Mouse (Mus musculus): Measurements from ENCODE around the gene Pigt. TPM values are rescaled to one million over a fixed set of nuclear protein-coding genes. Genes with fewer than 3 reads are reported as not detected.

Pigt gene
- polyA plus RNA-seq, 1 experiment from 2014 or later = 109 TPM

DNA sequence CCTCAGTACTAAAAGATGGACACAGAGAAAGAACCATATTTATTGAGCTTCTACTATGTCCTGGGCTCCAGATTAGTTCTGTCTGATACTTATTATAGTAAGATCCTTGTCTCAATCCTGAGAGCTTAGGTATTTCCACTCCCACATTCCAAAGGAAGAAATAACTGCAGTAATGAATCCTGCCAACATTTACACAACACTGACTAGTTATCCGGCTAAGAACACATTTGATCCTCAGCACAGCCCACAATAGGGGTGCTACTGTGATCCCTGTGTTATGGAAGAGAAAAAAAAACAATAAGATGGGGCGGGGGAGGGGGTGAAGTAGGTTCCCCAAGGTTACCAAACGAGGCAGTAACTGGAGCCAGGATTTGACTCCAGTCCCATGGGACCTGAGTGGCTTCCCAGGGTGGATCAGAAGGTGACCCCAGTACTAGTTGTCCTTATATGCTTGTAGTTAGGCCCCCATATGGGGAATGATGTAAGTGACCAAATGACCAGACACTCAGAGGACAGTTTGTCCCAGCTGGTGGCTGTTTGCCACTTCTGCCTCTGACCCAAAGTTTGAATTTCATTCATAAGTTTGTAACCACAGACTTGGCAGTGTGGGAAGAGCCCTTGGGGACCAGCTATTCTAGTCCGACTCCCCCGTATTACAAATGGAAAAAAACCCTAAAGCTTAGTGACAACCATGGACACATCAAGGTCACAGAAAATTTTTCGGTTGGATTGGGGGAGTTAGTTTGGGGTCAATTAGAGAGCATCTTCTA lies 41.7 kb upstream of the Pigt start:
- H3K36me3 ChIP-seq (replicated peaks; ENCODE audit: control insufficient read depth, insufficient read depth) = no peaks in the 10 kb centered on the region
- H3K4me1 ChIP-seq (replicated peaks; ENCODE audit: control insufficient read depth, insufficient read depth, low read length) = 0 out of 2 replicates have a peak, but pooled peaks cover 6% of the 10 kb centered on the region
- H3K9ac ChIP-seq = no peak overlapping the region
- ATAC-seq (ENCODE audit: low FRiP score) (no peak), DNase-seq (ENCODE audit: low spot score) (no peak)
- no peak overlapping the region for H3K4me3 ChIP-seq (replicated peaks; ENCODE audit: low read length)
- no peaks in the 10 kb centered on the region for H3K9me3 ChIP-seq (ENCODE audit: control insufficient read depth, low read length)
- 84% methylated on average over 6 of the region's 6 CpGs for WGBS
- no peaks in the 10 kb centered on the region for H3K27me3 ChIP-seq (ENCODE audit: control insufficient read depth, insufficient read depth, low read length)
- H3K4me2 ChIP-seq (replicated peaks) = no peak overlapping the region
- no peak overlapping the region for H3K27ac ChIP-seq

DNA sequence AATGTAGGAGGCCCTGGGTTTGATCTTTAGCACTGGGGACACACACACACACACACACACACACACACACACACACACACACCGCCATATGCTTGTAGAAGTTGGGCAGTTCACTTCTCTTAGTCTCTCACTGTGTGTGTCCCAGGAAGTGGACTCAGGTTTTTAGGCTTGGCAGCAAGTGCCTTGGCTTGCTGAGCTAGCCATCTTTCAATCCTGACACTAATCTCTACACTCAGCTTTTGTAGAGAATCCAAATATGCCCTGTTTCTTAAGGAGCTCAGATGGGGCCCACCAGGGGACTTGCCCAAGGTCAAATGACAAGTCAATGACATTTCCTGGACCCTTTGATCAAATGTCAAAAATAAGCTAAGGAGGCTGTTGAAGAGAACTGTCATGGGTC lies 40.9 kb upstream of the Pigt start:
- no peak overlapping the region for H3K27ac ChIP-seq
- peak overlapping the region; percentile 23 for H3K4me2 ChIP-seq (replicated peaks)
- H3K9me3 ChIP-seq (ENCODE audit: control insufficient read depth, low read length) = no peaks in the 10 kb centered on the region
- H3K36me3 ChIP-seq (replicated peaks; ENCODE audit: control insufficient read depth, insufficient read depth) = no peaks in the 10 kb centered on the region
- H3K27me3 ChIP-seq (ENCODE audit: control insufficient read depth, insufficient read depth, low read length) = no peaks in the 10 kb centered on the region
- no peak overlapping the region for H3K9ac ChIP-seq
- DNase-seq (ENCODE audit: low spot score) = no peak
- ATAC-seq (ENCODE audit: low FRiP score) = no peak
- no peak overlapping the region for H3K4me3 ChIP-seq (replicated peaks; ENCODE audit: low read length)
- WGBS = 87% methylated on average over 1 of the region's 1 CpGs
- H3K4me1 ChIP-seq (replicated peaks; ENCODE audit: control insufficient read depth, insufficient read depth, low read length) = 0 out of 2 replicates have a peak, but pooled peaks cover 6% of the 10 kb centered on the region

DNA sequence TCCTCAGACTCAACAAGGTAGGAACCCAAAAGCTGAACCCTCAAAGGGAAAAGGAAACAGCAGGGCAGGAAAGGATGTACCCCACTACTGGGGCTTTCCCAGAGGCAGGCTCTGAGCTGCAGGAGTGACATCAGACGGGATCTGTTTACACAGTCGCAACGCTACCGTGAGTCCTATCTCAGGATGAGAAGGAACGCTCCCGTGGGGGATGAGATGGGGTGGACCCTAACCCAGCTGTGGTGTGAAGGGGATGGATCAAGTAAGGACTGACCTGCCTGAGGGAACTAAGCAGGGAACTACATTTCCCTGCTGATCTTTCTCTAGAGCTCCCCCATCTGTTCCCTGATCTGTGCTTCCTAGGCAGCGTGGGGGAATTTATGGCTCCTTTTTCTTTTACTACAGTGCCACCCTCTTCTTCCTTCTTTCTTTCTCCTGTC lies 40.4 kb upstream of the Pigt start, which contains the start of gene Sys1:
Gene Sys1, plus strand, starts transcription at position 101 of the 437 bp plus-strand sequence.
- Histone ChIP-seq H3K4me3 (replicated peaks; ENCODE audit: low read length) (no peak within 1 kb of the TSS), H3K36me3 (replicated peaks; ENCODE audit: control insufficient read depth, insufficient read depth) (no peaks in the 10 kb centered on the region), H3K4me2 (replicated peaks) (peak within 1 kb of the TSS; percentile 23), H3K27me3 (ENCODE audit: control insufficient read depth, insufficient read depth, low read length) (no peaks in the 10 kb centered on the region), H3K4me1 (replicated peaks; ENCODE audit: control insufficient read depth, insufficient read depth, low read length) (peaks cover 9% of the 10 kb centered on the region), H3K9ac (no peak within 1 kb of the TSS), H3K27ac (no peak within 1 kb of the TSS), H3K9me3 (ENCODE audit: control insufficient read depth, low read length) (no peaks in the 10 kb centered on the region)
- WGBS = under 1% methylated on average over 7 of the region's 7 CpGs
- ATAC-seq (ENCODE audit: low FRiP score) = no peak
- peak; percentile 26 for DNase-seq (ENCODE audit: low spot score)

DNA sequence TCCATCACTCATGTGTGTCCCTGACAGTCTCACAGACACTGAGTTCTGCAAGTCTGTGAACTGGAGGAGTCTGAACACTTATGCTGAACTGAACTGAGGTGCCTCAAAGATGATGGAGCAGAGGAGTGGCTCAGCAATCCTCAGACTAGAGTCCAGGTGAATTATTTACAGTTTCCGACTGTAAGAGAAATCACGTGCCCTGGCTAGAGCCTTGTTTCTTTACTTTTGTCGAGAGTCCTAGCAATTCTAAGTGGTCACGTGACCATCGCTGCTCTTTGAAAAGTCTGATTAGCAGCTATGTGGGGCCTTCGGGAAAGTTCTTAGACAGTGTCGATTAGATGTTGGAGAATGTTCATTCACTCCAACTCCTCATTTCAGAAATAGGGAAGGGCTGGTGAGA lies 39.4 kb upstream of the Pigt start:
- ATAC-seq (ENCODE audit: low FRiP score) (no peak), DNase-seq (ENCODE audit: low spot score) (no peak)
- Histone ChIP-seq H3K27me3 (ENCODE audit: control insufficient read depth, insufficient read depth, low read length) (no peaks in the 10 kb centered on the region), H3K9me3 (ENCODE audit: control insufficient read depth, low read length) (no peaks in the 10 kb centered on the region), H3K27ac (no peak overlapping the region), H3K4me1 (replicated peaks; ENCODE audit: control insufficient read depth, insufficient read depth, low read length) (peaks cover 17% of the 10 kb centered on the region), H3K4me3 (replicated peaks; ENCODE audit: low read length) (no peak overlapping the region), H3K4me2 (replicated peaks) (no peak overlapping the region), H3K9ac (no peak overlapping the region), H3K36me3 (replicated peaks; ENCODE audit: control insufficient read depth, insufficient read depth) (no peaks in the 10 kb centered on the region)
- 66% methylated on average over 7 of the region's 7 CpGs for WGBS

DNA sequence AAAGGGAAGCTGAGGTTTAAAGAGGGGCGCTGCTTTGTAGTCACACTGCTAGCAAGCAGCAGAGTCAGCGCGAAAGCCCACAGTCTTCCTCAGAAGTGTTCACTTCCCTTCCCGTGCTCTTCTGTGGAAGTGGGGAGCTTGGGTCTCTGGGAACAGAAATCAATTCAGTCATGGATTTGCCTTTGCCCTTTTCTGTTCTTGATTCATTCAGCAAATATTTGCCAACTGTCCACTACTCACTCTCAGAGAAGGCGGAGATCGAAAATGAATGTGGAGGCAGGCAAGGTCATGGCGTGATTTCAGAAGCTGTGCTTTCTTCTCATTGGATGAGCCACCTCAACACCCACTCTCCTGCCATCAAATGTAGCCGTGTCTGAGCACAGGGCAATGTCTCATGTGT lies 38.8 kb upstream of the Pigt start:
- Histone ChIP-seq H3K4me2 (replicated peaks) (no peak overlapping the region), H3K27ac (no peak overlapping the region), H3K9me3 (ENCODE audit: control insufficient read depth, low read length) (no peaks in the 10 kb centered on the region), H3K27me3 (ENCODE audit: control insufficient read depth, insufficient read depth, low read length) (no peaks in the 10 kb centered on the region), H3K36me3 (replicated peaks; ENCODE audit: control insufficient read depth, insufficient read depth) (peaks cover 3% of the 10 kb centered on the region; the same call in 1 of the 2 replicates), H3K4me3 (replicated peaks; ENCODE audit: low read length) (no peak overlapping the region), H3K9ac (no peak overlapping the region), H3K4me1 (replicated peaks; ENCODE audit: control insufficient read depth, insufficient read depth, low read length) (peaks cover 17% of the 10 kb centered on the region)
- DNase-seq (ENCODE audit: low spot score) = no peak
- no peak for ATAC-seq (ENCODE audit: low FRiP score)
- 89% methylated on average over 8 of the region's 8 CpGs for WGBS

DNA sequence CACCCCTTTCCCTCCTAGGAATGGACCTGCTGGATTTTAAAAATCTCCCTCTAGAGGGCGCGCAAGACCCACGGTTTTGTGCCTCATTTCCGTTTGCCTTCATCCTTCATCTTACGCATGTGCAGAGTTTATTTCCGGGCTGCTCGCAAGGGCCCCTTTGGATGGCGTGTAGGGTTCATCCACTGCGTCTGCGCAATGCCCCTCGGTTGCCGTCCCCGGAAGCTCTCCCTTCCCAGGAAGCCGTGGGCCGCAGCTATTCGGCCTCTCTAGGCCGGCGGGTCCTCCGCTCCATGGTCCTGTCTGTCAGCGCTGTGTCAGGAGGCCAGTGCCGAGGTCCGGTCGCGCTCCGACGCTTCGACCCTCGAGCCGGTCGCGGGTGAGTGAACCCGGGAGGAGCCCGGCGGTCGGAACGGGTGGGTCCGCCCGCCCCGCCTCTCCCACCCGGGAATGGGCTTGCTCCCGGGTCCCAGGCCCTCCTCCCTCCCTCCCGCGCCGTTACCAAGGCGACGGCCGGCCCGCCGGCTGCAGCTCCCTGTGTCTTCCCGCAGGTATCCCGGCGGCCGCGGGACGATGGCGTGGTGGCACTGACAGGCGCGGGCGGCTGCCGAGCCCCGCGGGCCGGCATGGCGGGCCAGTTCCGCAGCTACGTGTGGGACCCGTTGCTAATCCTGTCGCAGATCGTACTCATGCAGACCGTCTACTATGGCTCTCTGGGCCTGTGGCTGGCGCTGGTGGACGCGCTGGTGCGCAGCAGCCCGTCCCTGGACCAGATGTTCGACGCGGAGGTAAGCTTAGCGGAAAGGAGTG lies 36.4 kb upstream of the Pigt start, which contains the start of gene Gm20458:
Gene Gm20458, plus strand, starts transcription at position 223 of the 807 bp plus-strand sequence.
- DNase-seq (ENCODE audit: low spot score) = peak; percentile 95
- Histone ChIP-seq H3K4me3 (replicated peaks; ENCODE audit: low read length) (peak within 1 kb of the TSS; percentile 73), H3K4me1 (replicated peaks; ENCODE audit: control insufficient read depth, insufficient read depth, low read length) (peaks cover 17% of the 10 kb centered on the region), H3K27ac (peak within 1 kb of the TSS; percentile 93), H3K36me3 (replicated peaks; ENCODE audit: control insufficient read depth, insufficient read depth) (peaks cover 27% of the 10 kb centered on the region), H3K9me3 (ENCODE audit: control insufficient read depth, low read length) (no peaks in the 10 kb centered on the region), H3K27me3 (ENCODE audit: control insufficient read depth, insufficient read depth, low read length) (no peaks in the 10 kb centered on the region), H3K4me2 (replicated peaks) (peak within 1 kb of the TSS; percentile 75), H3K9ac (peak within 1 kb of the TSS; percentile 78)
- WGBS = under 1% methylated on average over 65 of the region's 79 CpGs
- ATAC-seq (ENCODE audit: low FRiP score) = peak; percentile 98

DNA sequence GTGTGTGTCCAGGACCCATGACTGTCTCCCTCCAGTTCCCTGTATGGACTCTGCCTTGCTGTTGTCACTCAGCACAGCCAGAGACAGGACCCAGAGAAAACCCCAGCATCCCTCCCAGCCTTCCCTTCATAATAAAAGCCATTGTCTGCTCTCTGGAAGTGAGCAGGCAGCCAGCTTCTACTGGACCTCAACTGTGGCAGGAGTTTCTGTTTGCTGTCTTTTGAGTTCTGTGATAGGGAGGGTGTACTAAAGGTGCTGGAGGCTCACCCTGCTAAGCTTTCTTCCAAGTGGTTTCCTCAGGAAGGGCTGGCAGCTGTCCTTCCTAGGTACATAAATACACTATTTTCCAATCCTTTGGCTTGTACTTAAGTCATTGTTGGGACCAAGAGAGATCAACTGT lies 32.2 kb upstream of the Pigt start:
- ATAC-seq (ENCODE audit: low FRiP score) (no peak), DNase-seq (ENCODE audit: low spot score) (no peak)
- H3K27me3 ChIP-seq (ENCODE audit: control insufficient read depth, insufficient read depth, low read length) = no peaks in the 10 kb centered on the region
- no peak overlapping the region for H3K4me2 ChIP-seq (replicated peaks)
- H3K27ac ChIP-seq = no peak overlapping the region
- no peak overlapping the region for H3K4me3 ChIP-seq (replicated peaks; ENCODE audit: low read length)
- peaks cover 54% of the 10 kb centered on the region for H3K36me3 ChIP-seq (replicated peaks; ENCODE audit: control insufficient read depth, insufficient read depth)
- H3K9ac ChIP-seq = no peak overlapping the region
- H3K9me3 ChIP-seq (ENCODE audit: control insufficient read depth, low read length) = no peaks in the 10 kb centered on the region
- peaks cover 11% of the 10 kb centered on the region for H3K4me1 ChIP-seq (replicated peaks; ENCODE audit: control insufficient read depth, insufficient read depth, low read length)

DNA sequence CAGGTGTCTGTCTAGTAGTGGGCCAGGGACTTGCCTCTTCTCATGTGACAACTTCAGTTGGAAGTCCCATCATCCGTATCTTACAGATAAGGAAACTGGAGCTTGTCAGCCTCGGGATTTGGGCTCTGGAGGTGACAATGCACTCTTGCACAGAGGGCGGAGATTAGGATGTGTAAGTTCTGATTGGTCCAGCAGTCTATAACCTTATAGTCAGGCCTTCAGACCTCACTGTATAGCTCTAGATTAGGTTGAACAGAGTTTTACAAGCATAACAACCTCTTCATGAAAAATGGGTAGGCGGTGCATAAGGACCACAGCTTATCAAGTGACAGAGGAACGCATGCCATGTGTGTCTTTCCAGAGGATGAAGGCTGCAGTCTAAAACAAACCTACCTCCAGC lies 30.5 kb upstream of the Pigt start:
- peaks cover 64% of the 10 kb centered on the region for H3K36me3 ChIP-seq (replicated peaks; ENCODE audit: control insufficient read depth, insufficient read depth)
- 89% methylated on average over 5 of the region's 5 CpGs for WGBS

DNA sequence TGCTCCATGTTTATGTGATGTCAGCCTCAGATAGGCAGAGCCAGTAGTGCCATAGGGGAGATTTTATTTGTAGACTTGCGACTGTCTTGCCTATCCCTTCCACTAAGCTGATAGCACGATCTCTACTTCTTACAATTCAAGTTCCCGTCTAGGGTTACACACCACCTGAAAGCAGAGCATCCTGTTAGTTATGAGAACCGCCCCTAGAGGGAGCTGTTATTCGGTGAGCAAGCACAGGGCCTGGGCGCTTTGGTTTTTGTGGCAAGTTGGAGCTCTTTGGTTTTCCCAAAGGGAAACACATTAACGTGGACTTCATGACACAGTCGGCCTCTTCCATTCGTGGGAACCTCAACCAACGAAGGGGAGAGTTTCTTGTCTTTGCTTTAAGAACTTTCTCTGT lies 27.1 kb upstream of the Pigt start:
- Histone ChIP-seq H3K4me3 (replicated peaks; ENCODE audit: low read length) (no peak overlapping the region), H3K4me2 (replicated peaks) (no peak overlapping the region), H3K9me3 (ENCODE audit: control insufficient read depth, low read length) (no peaks in the 10 kb centered on the region), H3K36me3 (replicated peaks; ENCODE audit: control insufficient read depth, insufficient read depth) (peaks cover 71% of the 10 kb centered on the region), H3K27ac (no peak overlapping the region), H3K27me3 (ENCODE audit: control insufficient read depth, insufficient read depth, low read length) (no peaks in the 10 kb centered on the region), H3K4me1 (replicated peaks; ENCODE audit: control insufficient read depth, insufficient read depth, low read length) (no peaks in the 10 kb centered on the region), H3K9ac (no peak overlapping the region)
- WGBS = 35% methylated on average over 10 of the region's 10 CpGs
- ATAC-seq (ENCODE audit: low FRiP score) (no peak), DNase-seq (ENCODE audit: low spot score) (no peak)

More for the DNA sequence above, 30.5 kb upstream of the Pigt start:
- H3K4me1 ChIP-seq (replicated peaks; ENCODE audit: control insufficient read depth, insufficient read depth, low read length) = peaks cover 9% of the 10 kb centered on the region
- no peaks in the 10 kb centered on the region for H3K9me3 ChIP-seq (ENCODE audit: control insufficient read depth, low read length)
- no peak overlapping the region for H3K9ac ChIP-seq
- no peak for DNase-seq (ENCODE audit: low spot score)
- no peak overlapping the region for H3K4me3 ChIP-seq (replicated peaks; ENCODE audit: low read length)
- H3K27me3 ChIP-seq (ENCODE audit: control insufficient read depth, insufficient read depth, low read length) = no peaks in the 10 kb centered on the region
- no peak overlapping the region for H3K4me2 ChIP-seq (replicated peaks)
- no peak for ATAC-seq (ENCODE audit: low FRiP score)
- H3K27ac ChIP-seq = no peak overlapping the region
